Mouse (Mus musculus): ENCODE measurements around the gene Cpne8. TPM values are rescaled to one million over a fixed set of nuclear protein-coding genes. Genes with fewer than 3 reads are reported as not detected.
"Not testable (repeated sequence)": the region's sequence is repeated elsewhere in the genome, so short reads cannot be mapped to it uniquely, and the experiment has no call there.

The Cpne8 gene
- polyA plus RNA-seq, 1 experiment = 5.0 TPM

- no peaks in the 10 kb centered on the region for H3K36me3 ChIP-seq (ENCODE audit: control insufficient read depth, insufficient read depth, low read length, poor library complexity, severe bottlenecking)
- H3K4me1 ChIP-seq (ENCODE audit: control insufficient read depth, insufficient read depth, low read length) = no peaks in the 10 kb centered on the region
- H3K9me3 ChIP-seq (replicated peaks; ENCODE audit: control insufficient read depth, insufficient read depth, low read length, poor library complexity, severe bottlenecking) = peaks cover 9% of the 10 kb centered on the region
- H3K4me3 ChIP-seq (ENCODE audit: low read depth, low read length) = no peak overlapping the region
- no peak overlapping the region for H3K27ac ChIP-seq (ENCODE audit: insufficient read depth, low read length)
- TF ChIP-seq EP300 (IDR thresholded peaks at IDR 0.05; ENCODE audit: insufficient read depth, low read depth, low read length) (no peak), POLR2A (IDR thresholded peaks at IDR 0.05; ENCODE audit: insufficient read depth, low read length) (no peak), CTCF (IDR thresholded peaks at IDR 0.05; ENCODE audit: low read depth, low read length) (no peak)
- H3K27me3 ChIP-seq (ENCODE audit: control insufficient read depth, insufficient read depth, low read length, poor library complexity, severe bottlenecking) = no peaks in the 10 kb centered on the region
- H3K9ac ChIP-seq (ENCODE audit: low read depth, poor library complexity, severe bottlenecking) = no peak overlapping the region
Observed at GRCm38 (mm10) chr15:90645828-90646227, 33.4 kb downstream of the Cpne8 start.

- no peak overlapping the region for H3K27ac ChIP-seq (ENCODE audit: insufficient read depth, low read length)
- H3K9me3 ChIP-seq (replicated peaks; ENCODE audit: control insufficient read depth, insufficient read depth, low read length, poor library complexity, severe bottlenecking) = no peaks in the 10 kb centered on the region
- TF ChIP-seq CTCF (IDR thresholded peaks at IDR 0.05; ENCODE audit: low read depth, low read length) = no peak
- TF ChIP-seq EP300 (IDR thresholded peaks at IDR 0.05; ENCODE audit: insufficient read depth, low read depth, low read length) = no peak
- TF ChIP-seq POLR2A (IDR thresholded peaks at IDR 0.05; ENCODE audit: insufficient read depth, low read length) = no peak
- no peak overlapping the region for H3K4me3 ChIP-seq (ENCODE audit: low read depth, low read length)
- H3K36me3 ChIP-seq (ENCODE audit: control insufficient read depth, insufficient read depth, low read length, poor library complexity, severe bottlenecking) = no peaks in the 10 kb centered on the region
- no peaks in the 10 kb centered on the region for H3K27me3 ChIP-seq (ENCODE audit: control insufficient read depth, insufficient read depth, low read length, poor library complexity, severe bottlenecking)
- H3K9ac ChIP-seq (ENCODE audit: low read depth, poor library complexity, severe bottlenecking) = no peak overlapping the region
- no peaks in the 10 kb centered on the region for H3K4me1 ChIP-seq (ENCODE audit: control insufficient read depth, insufficient read depth, low read length)
Observed at GRCm38 (mm10) chr15:90624201-90624600, 55.0 kb downstream of the Cpne8 start.

GRCm38 (mm10) chr15:90622005-90622404 is 57.2 kb downstream of the Cpne8 start:
- no peaks in the 10 kb centered on the region for H3K4me1 ChIP-seq (ENCODE audit: control insufficient read depth, insufficient read depth, low read length)
- no peak overlapping the region for H3K27ac ChIP-seq (ENCODE audit: insufficient read depth, low read length)
- H3K9me3 ChIP-seq (replicated peaks; ENCODE audit: control insufficient read depth, insufficient read depth, low read length, poor library complexity, severe bottlenecking) = no peaks in the 10 kb centered on the region
- H3K4me3 ChIP-seq (ENCODE audit: low read depth, low read length) = no peak overlapping the region
- TF ChIP-seq POLR2A (IDR thresholded peaks at IDR 0.05; ENCODE audit: insufficient read depth, low read length) (no peak), CTCF (IDR thresholded peaks at IDR 0.05; ENCODE audit: low read depth, low read length) (no peak), EP300 (IDR thresholded peaks at IDR 0.05; ENCODE audit: insufficient read depth, low read depth, low read length) (no peak)
- H3K36me3 ChIP-seq (ENCODE audit: control insufficient read depth, insufficient read depth, low read length, poor library complexity, severe bottlenecking) = no peaks in the 10 kb centered on the region
- no peak overlapping the region for H3K9ac ChIP-seq (ENCODE audit: low read depth, poor library complexity, severe bottlenecking)
- H3K27me3 ChIP-seq (ENCODE audit: control insufficient read depth, insufficient read depth, low read length, poor library complexity, severe bottlenecking) = no peaks in the 10 kb centered on the region

GRCm38 (mm10) chr15:90619736-90620135 is 59.5 kb downstream of the Cpne8 start:
- H3K9me3 ChIP-seq (replicated peaks; ENCODE audit: control insufficient read depth, insufficient read depth, low read length, poor library complexity, severe bottlenecking) = no peaks in the 10 kb centered on the region
- H3K36me3 ChIP-seq (ENCODE audit: control insufficient read depth, insufficient read depth, low read length, poor library complexity, severe bottlenecking) = no peaks in the 10 kb centered on the region
- H3K27me3 ChIP-seq (ENCODE audit: control insufficient read depth, insufficient read depth, low read length, poor library complexity, severe bottlenecking) = no peaks in the 10 kb centered on the region
- H3K27ac ChIP-seq (ENCODE audit: insufficient read depth, low read length) = no peak overlapping the region
- no peak for TF ChIP-seq POLR2A (IDR thresholded peaks at IDR 0.05; ENCODE audit: insufficient read depth, low read length)
- no peak for TF ChIP-seq EP300 (IDR thresholded peaks at IDR 0.05; ENCODE audit: insufficient read depth, low read depth, low read length)
- TF ChIP-seq CTCF (IDR thresholded peaks at IDR 0.05; ENCODE audit: low read depth, low read length) = no peak
- no peaks in the 10 kb centered on the region for H3K4me1 ChIP-seq (ENCODE audit: control insufficient read depth, insufficient read depth, low read length)
- no peak overlapping the region for H3K4me3 ChIP-seq (ENCODE audit: low read depth, low read length)
- no peak overlapping the region for H3K9ac ChIP-seq (ENCODE audit: low read depth, poor library complexity, severe bottlenecking)

- Histone ChIP-seq H3K9me3 (replicated peaks; ENCODE audit: control insufficient read depth, insufficient read depth, low read length, poor library complexity, severe bottlenecking) (no peaks in the 10 kb centered on the region), H3K4me3 (ENCODE audit: low read depth, low read length) (no peak overlapping the region), H3K27ac (ENCODE audit: insufficient read depth, low read length) (no peak overlapping the region), H3K27me3 (ENCODE audit: control insufficient read depth, insufficient read depth, low read length, poor library complexity, severe bottlenecking) (no peaks in the 10 kb centered on the region), H3K4me1 (ENCODE audit: control insufficient read depth, insufficient read depth, low read length) (no peaks in the 10 kb centered on the region), H3K9ac (ENCODE audit: low read depth, poor library complexity, severe bottlenecking) (no peak overlapping the region), H3K36me3 (ENCODE audit: control insufficient read depth, insufficient read depth, low read length, poor library complexity, severe bottlenecking) (no peaks in the 10 kb centered on the region)
- TF ChIP-seq EP300 (IDR thresholded peaks at IDR 0.05; ENCODE audit: insufficient read depth, low read depth, low read length) (no peak), POLR2A (IDR thresholded peaks at IDR 0.05; ENCODE audit: insufficient read depth, low read length) (no peak), CTCF (IDR thresholded peaks at IDR 0.05; ENCODE audit: low read depth, low read length) (no peak)
Observed at GRCm38 (mm10) chr15:90616116-90616798, 63.0 kb downstream of the Cpne8 start.

- H3K36me3 ChIP-seq (ENCODE audit: control insufficient read depth, insufficient read depth, low read length, poor library complexity, severe bottlenecking); H3K9ac ChIP-seq (ENCODE audit: low read depth, poor library complexity, severe bottlenecking); H3K9me3 ChIP-seq (replicated peaks; ENCODE audit: control insufficient read depth, insufficient read depth, low read length, poor library complexity, severe bottlenecking); H3K4me1 ChIP-seq (ENCODE audit: control insufficient read depth, insufficient read depth, low read length); H3K4me3 ChIP-seq (ENCODE audit: low read depth, low read length); H3K27me3 ChIP-seq (ENCODE audit: control insufficient read depth, insufficient read depth, low read length, poor library complexity, severe bottlenecking); H3K27ac ChIP-seq (ENCODE audit: insufficient read depth, low read length): not testable (repeated sequence)
Observed at GRCm38 (mm10) chr15:90610767-90611166, 68.5 kb downstream of the Cpne8 start.
